Mouse (Mus musculus) MEL (cell line): ENCODE data around the gene Gmfb.

Source experiments
- CTCF ChIP-seq, 3 experiments: IDR thresholded peaks in 2 of 3; conservative IDR thresholded peaks in 1 of 3; 2 replicates each; pipeline ENCODE4 v1.5.1; 2011 to 2012; ENCODE audit warnings: low read length in 3 of 3, low read depth in 2 of 3, mild to moderate bottlenecking in 2 of 3, improper control_type of control experiment in 1 of 3, inconsistent platforms in 1 of 3, mixed read lengths in 1 of 3, moderate library complexity in 1 of 3; ENCODE audit not compliant: control insufficient read depth in 1 of 3, insufficient read depth in 1 of 3, poor library complexity in 1 of 3, severe bottlenecking in 1 of 3
- E2F4 ChIP-seq: IDR thresholded peaks from 2 replicates; pipeline ENCODE4 v1.6.1; 2011; ENCODE audit warnings: low read depth, low read length, improper control_type of control experiment, borderline replicate concordance

DNA sequence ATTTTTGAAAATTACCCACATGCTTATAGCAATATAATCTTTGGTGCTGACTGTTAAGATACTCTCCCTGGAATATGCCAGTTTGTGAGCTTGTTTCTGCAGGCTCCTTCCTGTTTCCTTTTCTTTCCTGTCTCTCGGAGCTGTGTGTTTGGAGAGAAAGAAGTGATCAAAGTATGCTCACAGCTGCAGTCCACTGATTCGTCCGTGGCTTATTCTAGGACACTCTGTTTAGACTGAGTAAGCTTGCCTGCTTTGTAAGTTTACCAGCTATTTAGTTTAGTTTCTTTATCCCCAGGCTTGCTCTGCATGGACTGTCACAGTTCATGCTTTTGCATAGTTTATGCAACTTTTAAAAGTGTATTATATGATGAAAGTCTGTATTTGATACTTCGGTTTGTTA, 17.3 kb upstream of the Gmfb start:
- TF ChIP-seq CTCF (IDR thresholded peaks at IDR 0.05 in 2 of 3, conservative IDR thresholded peaks at IDR 0.05 in 1 of 3; ENCODE audit: control insufficient read depth in 1 of 3, insufficient read depth in 1 of 3, low read depth in 2 of 3, low read length in 3 of 3, poor library complexity in 1 of 3, severe bottlenecking in 1 of 3), result no peak
- TF ChIP-seq E2F4, result no peak
